Mouse (Mus musculus) embryonic facial prominence, embryonic 12.5 days (tissue): ENCODE results near the gene Med31. TPM values are rescaled to one million over a fixed set of nuclear protein-coding genes. Genes with fewer than 3 reads are reported as not detected.
"Not testable (repeated sequence)": the region's sequence is repeated elsewhere in the genome, so short reads cannot be mapped to it uniquely, and the experiment has no call there.

Experiments
- ATAC-seq: fragments of 200-750 bp; cut with Nextera tagmentation; 2 replicates; pipeline ENCODE4 v1.8.0; 2017; ENCODE audit not compliant: insufficient number of reproducible peaks, insufficient read depth, low FRiP score, low TSS enrichment
- H3K27ac ChIP-seq: fragments of 300-500 bp; sonication (generic); 2 replicates; pipeline ENCODE4 v1.5.1; 2016; ENCODE audit warnings: mild to moderate bottlenecking
- H3K27me3 ChIP-seq: fragments of 300-500 bp; sonication (generic); 2 replicates; pipeline ENCODE4 v1.6.1; 2016; ENCODE audit warnings: mild to moderate bottlenecking, moderate library complexity
- H3K36me3 ChIP-seq: fragments of 300-500 bp; sonication (generic); 2 replicates; pipeline ENCODE4 v1.6.1; 2016; ENCODE audit warnings: mild to moderate bottlenecking
- H3K4me1 ChIP-seq: fragments of 300-500 bp; sonication (generic); 2 replicates; pipeline ENCODE4 v1.6.1; 2016
- H3K4me2 ChIP-seq: fragments of 300-500 bp; sonication (generic); replicated peaks from 2 replicates; pipeline ENCODE4 v1.6.1; 2016; ENCODE audit warnings: mild to moderate bottlenecking, moderate library complexity
- H3K4me3 ChIP-seq: fragments of 300-500 bp; sonication (generic); 2 replicates; pipeline ENCODE4 v1.5.1; 2016; ENCODE audit warnings: mild to moderate bottlenecking
- H3K9ac ChIP-seq: fragments of 300-500 bp; sonication (generic); 2 replicates; pipeline ENCODE4 v1.6.1; 2016; ENCODE audit warnings: mild to moderate bottlenecking, moderate library complexity
- H3K9me3 ChIP-seq: fragments of 300-500 bp; sonication (generic); 2 replicates; pipeline ENCODE4 v1.6.1; 2016; ENCODE audit warnings: mild to moderate bottlenecking, moderate library complexity
- WGBS: fragments of 180-500 bp; shearing (Covaris S2); methylation state at CpG from one replicate; pipeline ENCODE4 v1.1.7; 2016; 5-methylcytosine and 5-hydroxymethylcytosine counted together
- polyA plus RNA-seq: library from polyadenylated mRNA; unstranded; fragments of >200 nt; fragmentation: Nextera tagmentation; extraction: Ambion mirVana; gene quantifications from 2 replicates; pipeline ENCODE4 v1.2.1, GENCODE M21; 2016

The Med31 gene
- polyA plus RNA-seq, 1 experiment from 2014 or later: 48.8 TPM

GRCm38 (mm10) chr11:72194259-72194658, 21.1 kb downstream of the Med31 start:
- Histone ChIP-seq H3K27ac (no peak overlapping the region), H3K4me2 (no peak overlapping the region), H3K36me3 (peaks cover 49% of the 10 kb centered on the region), H3K4me1 (no peaks in the 10 kb centered on the region), H3K9ac (no peak overlapping the region), H3K27me3 (no peaks in the 10 kb centered on the region), H3K9me3 (no peaks in the 10 kb centered on the region), H3K4me3 (no peak overlapping the region)
- ATAC-seq: no peak
- WGBS: 91% methylated on average over 2 of the region's 2 CpGs

DNA sequence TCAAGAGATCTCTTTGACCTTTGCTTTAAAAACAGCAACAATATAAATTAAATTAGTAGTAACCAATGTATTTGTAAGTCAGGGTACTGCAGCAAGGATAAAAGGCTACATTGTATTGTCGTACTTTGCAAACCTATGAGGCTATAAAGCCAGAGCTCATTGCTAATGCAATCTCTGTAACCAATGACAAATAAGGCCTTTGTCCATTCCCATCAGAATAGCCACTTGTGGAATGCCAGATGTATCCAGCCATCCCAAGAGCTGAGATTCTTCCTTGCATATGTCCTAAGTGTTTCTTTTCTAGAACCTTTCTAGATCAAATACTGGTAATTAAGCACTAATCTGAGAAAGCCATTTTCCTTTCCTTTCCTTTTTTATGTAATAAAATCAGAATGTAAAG, 24.5 kb downstream of the Med31 start:
- no peak for ATAC-seq
- Histone ChIP-seq H3K9ac (no peak overlapping the region), H3K36me3 (peaks cover 43% of the 10 kb centered on the region), H3K9me3 (no peaks in the 10 kb centered on the region), H3K27me3 (no peaks in the 10 kb centered on the region), H3K27ac (no peak overlapping the region), H3K4me2 (no peak overlapping the region), H3K4me1 (no peaks in the 10 kb centered on the region), H3K4me3 (no peak overlapping the region)
- 87% methylated on average over 1 of the region's 1 CpGs for WGBS

DNA sequence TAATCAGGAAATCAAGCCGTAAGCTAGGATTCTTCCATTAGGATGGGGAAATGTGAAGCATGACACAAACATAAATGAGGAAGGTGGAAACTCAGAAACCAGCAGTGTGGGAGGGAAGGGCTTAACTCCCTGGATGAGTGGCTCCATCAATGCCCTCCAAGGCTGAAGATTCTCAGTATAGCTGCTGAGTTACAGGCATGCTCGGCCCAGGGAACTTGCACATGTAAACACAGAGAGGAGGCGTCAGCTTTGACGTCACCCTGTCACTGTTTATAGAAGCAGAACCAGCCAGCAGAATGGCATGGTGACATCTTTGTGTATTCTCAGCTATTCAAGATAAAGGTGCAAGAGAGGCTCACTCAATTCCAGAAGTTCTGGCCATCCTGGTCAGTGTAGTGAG, 31.1 kb downstream of the Med31 start:
- H3K9ac ChIP-seq: no peak overlapping the region
- no peak overlapping the region for H3K4me2 ChIP-seq
- H3K36me3 ChIP-seq: peaks cover 39% of the 10 kb centered on the region
- no peaks in the 10 kb centered on the region for H3K4me1 ChIP-seq
- H3K27ac ChIP-seq: no peak overlapping the region
- no peak overlapping the region for H3K4me3 ChIP-seq
- no peaks in the 10 kb centered on the region for H3K9me3 ChIP-seq
- 85% methylated on average over 4 of the region's 4 CpGs for WGBS
- H3K27me3 ChIP-seq: no peaks in the 10 kb centered on the region
- ATAC-seq: no peak

DNA sequence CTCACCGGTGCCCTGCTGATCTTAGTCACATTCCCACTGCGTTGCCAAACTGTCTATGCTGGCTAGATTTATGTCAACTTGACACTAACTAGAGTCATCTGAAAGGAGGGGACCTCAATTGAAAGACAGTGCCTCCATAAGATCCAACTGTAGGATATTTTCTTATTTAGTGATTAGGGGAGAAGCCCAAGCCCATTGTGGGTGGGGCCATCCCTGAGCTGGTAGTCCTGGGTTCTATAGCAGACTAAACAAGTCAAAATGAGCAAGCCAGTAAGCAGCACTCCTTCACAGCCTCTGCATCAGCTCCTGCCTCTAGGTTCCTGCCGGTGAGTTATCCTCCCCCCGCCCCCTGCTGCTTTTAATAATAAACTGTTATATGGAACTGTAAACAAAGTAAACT, 34.3 kb downstream of the Med31 start:
- WGBS: 95% methylated on average over 4 of the region's 4 CpGs
- Histone ChIP-seq H3K4me1 (no peaks in the 10 kb centered on the region), H3K4me2 (no peak overlapping the region), H3K9ac (no peak overlapping the region), H3K36me3 (peaks cover 42% of the 10 kb centered on the region), H3K9me3 (no peaks in the 10 kb centered on the region), H3K27ac (no peak overlapping the region), H3K4me3 (no peak overlapping the region), H3K27me3 (no peaks in the 10 kb centered on the region)
- ATAC-seq: no peak

DNA sequence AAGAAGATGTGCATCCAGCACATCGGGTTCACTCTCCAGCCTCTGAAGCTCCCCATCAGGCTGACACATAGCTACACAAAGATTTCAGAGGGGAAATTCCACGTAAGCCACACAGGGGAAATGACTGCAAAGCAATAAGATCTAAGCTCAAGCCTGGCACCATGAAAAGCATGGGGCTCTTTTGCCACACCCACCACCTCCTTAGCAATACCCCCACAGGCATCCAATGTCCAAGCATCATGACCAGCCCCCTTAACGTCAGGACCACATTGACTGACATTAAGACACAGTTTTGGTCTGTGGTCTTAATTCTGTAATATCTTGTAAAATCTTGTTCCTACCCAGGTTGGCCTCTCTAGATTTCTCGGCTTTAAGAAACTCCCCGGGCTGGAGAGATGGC, 34.8 kb downstream of the Med31 start:
- no peak overlapping the region for H3K4me2 ChIP-seq
- H3K27me3 ChIP-seq: no peaks in the 10 kb centered on the region
- peaks cover 45% of the 10 kb centered on the region for H3K36me3 ChIP-seq
- WGBS: 88% methylated on average over 5 of the region's 5 CpGs
- no peaks in the 10 kb centered on the region for H3K9me3 ChIP-seq
- ATAC-seq: no peak
- no peak overlapping the region for H3K4me3 ChIP-seq
- H3K27ac ChIP-seq: no peak overlapping the region
- no peak overlapping the region for H3K9ac ChIP-seq
- H3K4me1 ChIP-seq: no peaks in the 10 kb centered on the region

- Histone ChIP-seq H3K27ac (no peak overlapping the region), H3K4me3 (no peak overlapping the region), H3K9ac (no peak overlapping the region), H3K27me3 (no peaks in the 10 kb centered on the region), H3K4me2 (no peak overlapping the region), H3K36me3 (peaks cover 66% of the 10 kb centered on the region), H3K4me1 (no peaks in the 10 kb centered on the region), H3K9me3 (no peaks in the 10 kb centered on the region)
- no peak for ATAC-seq
- 57% methylated on average over 3 of the region's 3 CpGs for WGBS
Measured at GRCm38 (mm10) chr11:72176553-72176952, 38.8 kb downstream of the Med31 start.

DNA sequence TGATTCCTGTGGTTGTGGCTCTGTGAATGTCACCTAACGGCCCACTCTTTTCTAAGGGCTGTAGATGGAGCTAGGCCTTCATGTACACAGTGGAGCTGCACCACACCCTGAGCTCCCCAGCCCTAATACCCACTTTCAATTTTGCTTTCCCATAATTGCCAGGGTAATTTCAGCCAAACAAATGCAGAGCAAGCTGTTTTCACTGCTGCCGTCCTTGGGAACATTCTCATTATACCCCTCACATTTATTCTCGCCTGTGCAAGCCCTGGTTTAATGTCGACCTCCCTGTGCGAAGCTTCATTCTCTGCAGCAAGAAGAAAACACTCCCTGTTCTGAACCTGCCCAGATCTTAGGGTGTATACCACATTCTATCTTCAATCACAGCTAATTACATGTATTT, 39.4 kb downstream of the Med31 start:
- H3K9me3 ChIP-seq: no peaks in the 10 kb centered on the region
- no peak overlapping the region for H3K9ac ChIP-seq
- no peak overlapping the region for H3K4me3 ChIP-seq
- H3K27ac ChIP-seq: no peak overlapping the region
- no peak for ATAC-seq
- H3K27me3 ChIP-seq: no peaks in the 10 kb centered on the region
- H3K36me3 ChIP-seq: peaks cover 61% of the 10 kb centered on the region
- WGBS: 88% methylated on average over 5 of the region's 5 CpGs
- no peaks in the 10 kb centered on the region for H3K4me1 ChIP-seq
- no peak overlapping the region for H3K4me2 ChIP-seq

GRCm38 (mm10) chr11:72174721-72175120, 40.7 kb downstream of the Med31 start:
- H3K36me3 ChIP-seq: peaks cover 60% of the 10 kb centered on the region

DNA sequence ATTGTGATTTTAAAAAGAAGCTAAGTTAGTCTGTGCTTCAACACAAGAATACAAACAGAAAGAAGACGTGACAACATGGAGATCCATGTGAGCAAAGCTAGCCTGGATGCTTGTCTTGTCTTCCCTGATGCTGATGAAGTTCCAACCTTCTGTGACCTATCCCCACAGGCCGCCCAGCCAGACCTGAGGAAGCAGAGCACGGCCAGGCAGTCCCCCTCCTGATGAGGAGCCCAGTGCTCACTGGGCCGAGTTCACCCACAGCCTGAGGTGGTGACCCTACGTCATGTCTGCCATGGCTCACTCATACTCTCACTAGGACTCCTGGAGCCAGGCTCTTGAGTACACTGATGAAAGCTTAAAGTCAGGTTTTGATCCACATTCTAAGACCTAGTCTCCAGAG, 41.9 kb downstream of the Med31 start:
- Histone ChIP-seq H3K36me3 (peaks cover 58% of the 10 kb centered on the region), H3K27me3 (no peaks in the 10 kb centered on the region), H3K4me3 (no peak overlapping the region), H3K9ac (no peak overlapping the region), H3K4me2 (no peak overlapping the region), H3K9me3 (no peaks in the 10 kb centered on the region), H3K27ac (no peak overlapping the region), H3K4me1 (no peaks in the 10 kb centered on the region)
- no peak for ATAC-seq
- WGBS: 82% methylated on average over 5 of the region's 5 CpGs

More at GRCm38 (mm10) chr11:72174721-72175120, 40.7 kb downstream of the Med31 start:
- no peak overlapping the region for H3K27ac ChIP-seq
- no peaks in the 10 kb centered on the region for H3K27me3 ChIP-seq
- H3K4me2 ChIP-seq: no peak overlapping the region
- no peak overlapping the region for H3K9ac ChIP-seq
- H3K4me3 ChIP-seq: no peak overlapping the region
- ATAC-seq: no peak
- WGBS: 94% methylated on average over 6 of the region's 6 CpGs
- no peaks in the 10 kb centered on the region for H3K9me3 ChIP-seq
- H3K4me1 ChIP-seq: no peaks in the 10 kb centered on the region

GRCm38 (mm10) chr11:72171906-72172305, 43.5 kb downstream of the Med31 start:
- peaks cover 60% of the 10 kb centered on the region for H3K36me3 ChIP-seq
- not testable (repeated sequence) for H3K9ac ChIP-seq, H3K27me3 ChIP-seq, H3K4me3 ChIP-seq, H3K4me2 ChIP-seq, H3K4me1 ChIP-seq, ATAC-seq, H3K9me3 ChIP-seq, H3K27ac ChIP-seq
- 86% methylated on average over 4 of the region's 4 CpGs for WGBS

GRCm38 (mm10) chr11:72169871-72170270, 45.5 kb downstream of the Med31 start:
- 83% methylated on average over 4 of the region's 4 CpGs for WGBS
- ATAC-seq: no peak

GRCm38 (mm10) chr11:72163198-72163597, 52.2 kb downstream of the Med31 start:
- Histone ChIP-seq H3K4me3 (no peak overlapping the region), H3K27ac (no peak overlapping the region), H3K4me1 (no peaks in the 10 kb centered on the region), H3K27me3 (no peaks in the 10 kb centered on the region), H3K4me2 (no peak overlapping the region), H3K9me3 (no peaks in the 10 kb centered on the region), H3K9ac (no peak overlapping the region), H3K36me3 (peaks cover 68% of the 10 kb centered on the region)
- 78% methylated on average over 2 of the region's 2 CpGs for WGBS
- ATAC-seq: no peak

More at GRCm38 (mm10) chr11:72169871-72170270, 45.5 kb downstream of the Med31 start:
- H3K27ac ChIP-seq: no peak overlapping the region
- no peaks in the 10 kb centered on the region for H3K4me1 ChIP-seq
- no peak overlapping the region for H3K4me2 ChIP-seq
- no peaks in the 10 kb centered on the region for H3K27me3 ChIP-seq
- peaks cover 65% of the 10 kb centered on the region for H3K36me3 ChIP-seq
- H3K4me3 ChIP-seq: no peak overlapping the region
- no peaks in the 10 kb centered on the region for H3K9me3 ChIP-seq
- no peak overlapping the region for H3K9ac ChIP-seq
